Mouse (Mus musculus) olfactory bulb, adult 2 months (tissue): ENCODE measurements at regions not wholly inside any gene's neighbourhood (a gene's known extent, or its start where the extent isn't known, plus 50 kb on each side); places are given as distances from the start of the nearest gene placed in this dataset.

ENCODE experiments used
- CTCF ChIP-seq: fragments of 200-500 bp; IDR thresholded peaks from 2 replicates; pipeline ENCODE4 v1.5.1; 2012; ENCODE audit warnings: low read depth, mild to moderate bottlenecking, low read length, moderate library complexity; ENCODE audit not compliant: insufficient read depth
- POLR2A ChIP-seq: fragments of 200-500 bp; IDR thresholded peaks from 2 replicates; pipeline ENCODE4 v1.6.1; 2012; ENCODE audit warnings: mild to moderate bottlenecking, low read depth, low read length, moderate library complexity; ENCODE audit not compliant: insufficient read depth

DNA sequence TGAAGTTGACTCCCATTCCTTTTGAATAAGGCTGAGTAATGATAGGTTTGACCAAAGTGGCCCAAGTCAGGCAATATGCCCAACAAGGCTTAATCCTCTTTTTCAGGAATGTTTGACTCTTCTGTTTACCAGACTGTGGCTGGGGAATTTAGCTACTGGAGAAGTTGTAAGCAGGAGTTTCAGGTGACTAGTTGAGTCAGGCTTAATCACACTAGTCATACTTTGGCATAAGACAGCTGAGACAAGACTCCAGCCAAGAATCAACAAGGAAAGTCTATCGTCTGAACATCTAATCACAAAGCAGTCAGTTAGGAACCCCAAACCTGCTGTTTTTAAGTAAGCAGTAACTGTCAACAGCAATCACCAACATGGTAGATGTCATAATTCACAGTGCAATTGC lies 126.5 kb upstream of the F13a1 start:
- TF ChIP-seq CTCF (no peak), POLR2A (no peak)
